Mouse (Mus musculus) G1E (cell line): Measurements from ENCODE around the gene Trmt112. TPM values are rescaled to one million over a fixed set of nuclear protein-coding genes. Genes with fewer than 3 reads are reported as not detected.
A peak's percentile ranks its signal among the peaks of the same experiment; 100 is the strongest.

Experiments used
- ATAC-seq: 2 replicates; pipeline ENCODE4 v1.8.0; 2016; ENCODE audit warnings: mild to moderate bottlenecking; ENCODE audit not compliant: insufficient number of reproducible peaks, poor library complexity, low FRiP score, severe bottlenecking; ENCODE audit errors: extremely low read depth
- DNase-seq: peaks from one replicate; pipeline ENCODE4 v3.0.0; 2012; ENCODE audit warnings: low spot score
- H3K27me3 ChIP-seq: 2 replicates; pipeline ENCODE4 v1.6.1; 2012; ENCODE audit warnings: mild to moderate bottlenecking, low read length, inconsistent platforms; ENCODE audit not compliant: insufficient read depth
- H3K36me3 ChIP-seq: replicated peaks from 2 replicates; pipeline ENCODE3; 2012; ENCODE audit warnings: mild to moderate bottlenecking, inconsistent platforms
- H3K4me1 ChIP-seq: 2 replicates; pipeline ENCODE4 v1.6.1; 2012; ENCODE audit warnings: low read depth, low read length, inconsistent platforms, mixed read lengths; ENCODE audit not compliant: insufficient read depth
- H3K4me3 ChIP-seq: 2 replicates; pipeline ENCODE4 v1.5.1; 2012; ENCODE audit warnings: low read depth, mild to moderate bottlenecking, inconsistent platforms, low read length, moderate library complexity, mixed read lengths
- H3K9me3 ChIP-seq: replicated peaks from 2 replicates; pipeline ENCODE4 v1.6.1; 2012; ENCODE audit warnings: inconsistent platforms
- CTCF ChIP-seq: IDR thresholded peaks from 2 replicates; pipeline ENCODE4 v1.5.1; 2012; ENCODE audit warnings: low read depth, low read length, inconsistent platforms, mixed read lengths
- GATA1 ChIP-seq: IDR thresholded peaks from 2 replicates; pipeline ENCODE4 v1.6.1; 2012; ENCODE audit warnings: borderline replicate concordance, low read length, inconsistent platforms, mixed read lengths
- GATA2 ChIP-seq: IDR thresholded peaks from 2 replicates; pipeline ENCODE4 v1.6.1; 2012; ENCODE audit warnings: low read depth, low read length, inconsistent platforms, borderline replicate concordance
- POLR2AphosphoS5 ChIP-seq: IDR thresholded peaks from 2 replicates; pipeline ENCODE4 v1.6.1; 2012; ENCODE audit warnings: low read depth, low read length, inconsistent platforms; ENCODE audit not compliant: insufficient replicate concordance
- TAL1 ChIP-seq: conservative IDR thresholded peaks from 2 replicates; pipeline ENCODE4 v1.6.1; 2012; ENCODE audit warnings: low read depth, low read length, inconsistent platforms, mixed read lengths
- polyA plus RNA-seq: library from polyadenylated mRNA; stranded (reverse); fragments of >175 nt; gene quantifications from 2 replicates; pipeline ENCODE4 v1.2.3, GENCODE M21; 2012
- total RNA-seq, 2 experiments: library from RNA; stranded (forward) in 1 of 2; stranded (reverse) in 1 of 2; fragments of 200-1000 nt in 1 of 2; fragments of >200 nt in 1 of 2; fragmentation: Nextera tagmentation in 1 of 2; gene quantifications; 2 replicates each; pipeline ENCODE4 v1.2.3; 2014 to 2017

The Trmt112 gene
- total and polyA plus RNA-seq, 3 experiments = 191 to 286 (median 261) TPM

DNA sequence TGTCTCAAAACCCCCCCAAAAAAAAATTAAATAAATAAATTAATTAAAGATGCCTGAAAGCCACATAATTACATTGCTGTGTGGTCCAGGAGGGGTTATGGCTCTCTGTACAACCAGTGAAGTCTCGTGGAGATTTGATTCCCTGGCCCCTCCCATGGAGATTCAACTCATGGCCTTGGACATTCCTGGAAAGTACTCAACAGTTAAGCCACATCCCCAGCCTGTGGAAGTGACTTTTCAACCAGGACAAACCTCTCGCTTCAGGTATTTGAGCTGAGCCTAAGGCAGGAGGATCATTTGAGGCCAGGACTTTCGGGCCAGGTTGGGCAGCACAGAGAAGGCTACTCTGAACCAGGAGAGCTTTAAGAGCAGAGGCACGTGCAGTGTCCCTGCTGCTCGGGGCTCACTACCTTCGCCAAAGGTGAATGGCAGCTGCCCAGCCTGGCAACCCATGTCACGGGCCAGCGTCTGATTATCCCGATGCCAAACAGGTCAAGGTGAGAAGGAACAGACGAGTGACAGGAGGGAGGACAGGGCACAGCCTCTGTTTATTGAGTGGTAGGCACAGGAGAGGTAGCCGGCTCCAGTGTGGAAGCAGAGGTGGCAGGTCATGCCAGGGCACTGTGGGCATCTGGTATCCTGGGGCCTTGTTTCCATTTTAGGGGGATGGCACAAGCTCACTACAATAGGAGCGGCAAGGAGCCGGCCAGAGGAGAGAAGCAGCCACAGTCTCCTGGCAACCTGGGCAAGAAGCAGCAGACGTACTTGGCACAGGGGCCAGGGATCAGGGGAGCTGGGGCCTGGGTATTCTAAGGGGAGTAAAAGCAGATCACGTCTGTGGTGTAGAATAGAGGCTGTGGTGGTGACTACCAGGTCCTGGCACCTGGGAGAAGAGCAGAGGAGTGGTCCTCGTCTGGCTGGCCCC is 28.3 kb downstream of the Trmt112 start:
- ATAC-seq = no peak
- H3K4me1 ChIP-seq = peaks cover 29% of the 10 kb centered on the region

DNA sequence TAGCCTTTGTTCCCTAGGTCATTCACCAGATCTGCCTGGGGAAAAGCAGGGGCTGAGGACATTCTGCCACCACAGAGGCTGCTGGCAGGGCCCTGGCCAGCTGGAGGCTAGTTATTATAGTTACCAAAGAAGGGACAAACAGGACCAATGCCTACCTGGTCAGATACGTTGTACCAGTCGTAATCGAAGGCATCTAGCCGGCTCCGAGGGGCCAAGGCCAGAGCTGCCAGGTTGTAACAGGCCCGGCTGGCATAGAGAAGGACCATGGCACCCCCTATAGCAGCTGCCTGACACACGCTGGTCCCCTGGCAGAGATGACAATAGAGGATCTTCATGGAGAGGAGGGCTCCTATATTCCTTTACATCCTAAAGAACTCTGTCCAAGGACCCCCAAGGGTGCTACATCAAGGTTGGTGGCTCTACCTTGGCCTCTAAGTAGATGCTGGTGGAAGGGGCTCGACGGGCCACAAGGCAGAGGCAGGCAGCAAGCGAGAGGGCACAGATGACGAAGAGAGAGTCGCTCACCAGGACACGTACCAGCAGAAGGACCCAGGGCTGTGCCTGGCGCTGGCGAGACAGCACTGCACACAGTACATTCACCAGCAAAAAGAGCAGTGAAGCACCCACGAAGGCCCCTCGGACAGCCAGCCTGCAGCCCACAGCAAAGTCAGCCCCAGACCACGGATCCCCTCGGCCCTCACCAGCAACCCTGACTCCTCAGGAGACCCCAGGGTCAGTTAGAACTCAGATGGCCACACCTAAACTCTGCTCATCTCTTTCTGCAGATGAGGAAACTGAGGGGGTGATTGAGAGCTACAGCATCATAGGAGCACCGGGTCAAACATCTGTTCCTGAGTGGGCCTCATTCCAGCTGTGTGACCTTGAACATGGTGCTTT is 29.9 kb downstream of the Trmt112 start:
- peaks cover 12% of the 10 kb centered on the region for H3K27me3 ChIP-seq
- H3K36me3 ChIP-seq = peaks cover 31% of the 10 kb centered on the region
- TF ChIP-seq POLR2AphosphoS5 (no peak), GATA1 (no peak), CTCF (no peak), TAL1 (no peak), GATA2 (no peak)
- DNase-seq (no peak), ATAC-seq (no peak)
- H3K9me3 ChIP-seq = no peaks in the 10 kb centered on the region
- peaks cover 33% of the 10 kb centered on the region for H3K4me1 ChIP-seq
- peak overlapping the region; percentile 28; the same call in 1 of the 2 replicates for H3K4me3 ChIP-seq

More for the DNA sequence above, 28.3 kb downstream of the Trmt112 start:
- H3K36me3 ChIP-seq = peaks cover 24% of the 10 kb centered on the region
- H3K9me3 ChIP-seq = peaks cover 8% of the 10 kb centered on the region
- peaks cover 28% of the 10 kb centered on the region for H3K27me3 ChIP-seq
- no peak for DNase-seq
- TF ChIP-seq CTCF (no peak), POLR2AphosphoS5 (no peak), GATA2 (no peak), TAL1 (no peak)
- no peak overlapping the region for H3K4me3 ChIP-seq

DNA sequence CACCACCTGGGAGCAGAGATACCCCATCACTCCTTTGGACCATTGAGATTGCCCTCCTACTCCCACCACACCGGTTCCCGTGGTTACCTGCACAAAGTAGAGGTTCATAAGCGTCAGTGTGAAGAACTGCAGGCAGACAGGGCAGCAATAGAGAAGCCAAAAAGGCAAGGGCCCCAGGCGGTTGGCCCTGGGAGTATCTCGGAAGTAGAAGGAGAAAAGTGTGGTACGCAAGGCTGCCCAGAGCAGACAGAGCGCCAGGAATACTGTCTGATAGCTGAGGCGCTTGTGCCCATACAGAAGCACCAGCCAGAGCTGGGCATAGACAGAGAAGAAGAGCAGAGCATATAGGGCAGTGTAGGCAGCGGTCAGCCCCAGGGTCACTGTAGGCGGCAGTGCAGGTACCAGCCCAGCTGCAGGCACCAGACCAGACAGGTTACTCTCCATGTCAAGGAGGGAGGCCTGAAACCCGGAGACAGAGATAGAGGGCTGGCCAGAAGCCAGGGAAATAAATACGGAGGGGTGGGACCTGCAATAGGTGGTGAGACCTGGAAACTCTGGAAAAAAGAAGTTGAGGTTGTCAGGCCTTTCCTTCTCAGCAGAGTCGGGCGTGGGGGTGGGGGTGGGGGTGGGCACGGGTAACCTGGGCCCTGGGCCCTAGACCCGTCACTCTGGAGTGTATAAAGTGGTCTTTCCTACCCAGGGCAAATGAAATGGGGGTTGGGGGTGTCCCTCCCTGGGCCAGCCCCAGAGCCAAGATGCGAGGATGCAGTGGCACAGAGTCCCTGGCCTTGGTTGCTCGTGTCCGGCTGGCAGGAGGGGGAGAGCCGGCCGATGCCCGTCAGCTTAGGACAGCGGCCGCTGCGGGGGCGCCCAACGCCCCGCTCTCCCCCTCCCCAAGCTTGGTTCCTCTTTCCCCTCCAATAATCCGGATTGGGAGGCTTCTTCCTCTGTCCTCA is 31.2 kb downstream of the Trmt112 start:
- peaks cover 4% of the 10 kb centered on the region; the same call in 1 of the 2 replicates for H3K27me3 ChIP-seq
- H3K4me3 ChIP-seq = peak overlapping the region; percentile 84
- no peak for TF ChIP-seq GATA2
- no peak for TF ChIP-seq TAL1
- H3K36me3 ChIP-seq = peaks cover 39% of the 10 kb centered on the region
- H3K9me3 ChIP-seq = no peaks in the 10 kb centered on the region
- ATAC-seq (no peak), DNase-seq (peak; percentile 26)
- peaks cover 37% of the 10 kb centered on the region for H3K4me1 ChIP-seq

DNA sequence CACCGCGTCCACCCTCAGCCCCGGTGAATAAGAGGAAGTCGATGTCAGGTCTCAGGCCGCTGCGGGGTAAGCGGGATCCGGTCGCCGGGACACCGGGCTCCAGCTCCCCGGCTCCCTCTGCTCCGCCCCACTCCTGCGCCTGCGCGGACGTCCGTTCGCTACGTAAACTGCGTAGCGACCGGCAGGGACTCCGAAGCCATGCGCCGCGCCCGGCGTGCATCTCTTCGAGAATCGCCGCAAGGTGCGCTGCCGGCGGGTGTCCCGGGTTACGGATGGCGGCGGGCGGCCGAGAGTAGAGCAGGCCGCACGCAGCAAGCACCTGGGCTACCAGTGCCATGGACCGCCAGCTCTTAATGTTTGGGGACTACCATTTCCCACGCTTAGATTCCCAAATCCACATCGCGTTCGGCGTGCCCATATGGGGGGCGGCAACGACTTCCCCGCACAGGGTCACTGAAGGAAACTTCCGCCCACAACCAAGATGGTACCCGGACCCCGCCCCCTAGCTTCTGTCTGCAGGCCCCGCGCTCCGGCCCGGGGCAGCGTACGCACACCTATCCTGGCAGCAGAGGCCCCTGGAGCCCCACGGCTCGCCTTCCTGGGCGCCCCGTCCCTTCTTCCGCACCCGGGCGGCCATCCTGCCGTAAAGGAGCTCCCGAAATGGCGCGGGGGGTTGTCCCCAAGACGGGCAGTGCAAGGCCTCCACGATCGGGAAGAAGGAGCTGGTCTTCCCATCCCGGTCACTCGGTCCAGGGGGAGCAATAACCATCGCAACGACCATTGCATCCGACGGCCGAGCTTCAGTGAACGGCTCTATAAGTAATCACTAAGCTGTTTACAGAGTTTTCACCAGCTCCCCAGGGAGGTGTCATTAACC is 32.1 kb downstream of the Trmt112 start, which contains the start of gene Bad:
Gene Bad (plus strand): TSS at position 490 of the 877 bp plus-strand sequence.
- peak; percentile 96 for DNase-seq
- Histone ChIP-seq H3K4me1 (peaks cover 44% of the 10 kb centered on the region), H3K36me3 (peaks cover 49% of the 10 kb centered on the region), H3K27me3 (no peaks in the 10 kb centered on the region), H3K9me3 (no peaks in the 10 kb centered on the region), H3K4me3 (peak within 1 kb of the TSS; percentile 84)
- TF ChIP-seq GATA1 (no peak), TAL1 (no peak), GATA2 (no peak), POLR2AphosphoS5 (no peak), CTCF (no peak)
- ATAC-seq = peak; percentile 35; the same call in 1 of the 2 replicates

DNA sequence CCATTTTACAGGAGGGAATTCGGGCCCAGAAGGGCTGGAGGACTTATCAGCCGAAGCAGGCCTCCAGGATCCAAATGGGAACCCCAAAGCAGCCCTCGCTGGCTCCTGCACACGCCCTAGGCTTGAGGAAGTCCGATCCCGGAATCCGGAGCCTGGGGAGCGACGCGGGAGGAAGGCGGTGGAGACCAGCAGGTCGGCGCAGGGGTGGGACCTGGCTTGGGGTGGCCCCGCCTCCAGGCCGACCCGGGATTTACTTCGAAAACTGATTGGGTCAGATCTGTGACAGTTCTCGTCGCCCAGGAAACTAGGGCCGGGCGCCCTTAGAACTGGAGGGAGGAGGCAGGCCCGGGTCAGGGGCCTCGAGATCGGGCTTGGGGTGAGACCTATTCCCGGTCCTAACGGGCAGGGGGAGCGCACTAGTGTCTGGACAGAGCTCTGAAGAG is 32.8 kb downstream of the Trmt112 start, which contains the start of gene Gpr137:
Gene Gpr137 (minus strand): TSS at position 232 of the 443 bp plus-strand sequence.
- DNase-seq (peak; percentile 97), ATAC-seq (peak; percentile 83)
- peak within 1 kb of the TSS; percentile 84 for H3K4me3 ChIP-seq
- H3K9me3 ChIP-seq = no peaks in the 10 kb centered on the region
- H3K4me1 ChIP-seq = peaks cover 44% of the 10 kb centered on the region
- no peaks in the 10 kb centered on the region for H3K27me3 ChIP-seq
- peaks cover 55% of the 10 kb centered on the region for H3K36me3 ChIP-seq
- TF ChIP-seq TAL1 (no peak), CTCF (no peak), POLR2AphosphoS5 (no peak), GATA2 (no peak), GATA1 (no peak)
